Mouse (Mus musculus) midbrain, embryonic 13.5 days (tissue): ENCODE results near the gene Pih1d2. TPM values are rescaled to one million over a fixed set of nuclear protein-coding genes. Genes with fewer than 3 reads are reported as not detected.

Source experiments
- ATAC-seq: fragments of 200-750 bp; cut with Nextera tagmentation; 2 replicates; pipeline ENCODE4 v1.8.0; 2017; ENCODE audit warnings: mild to moderate bottlenecking, moderate TSS enrichment, moderate library complexity
- H3K27ac ChIP-seq: fragments of 300-500 bp; sonication (generic); 2 replicates; pipeline ENCODE4 v1.5.1; 2015; ENCODE audit warnings: inconsistent platforms, mild to moderate bottlenecking, moderate library complexity
- H3K27me3 ChIP-seq: fragments of 300-500 bp; sonication (generic); 2 replicates; pipeline ENCODE4 v1.6.1; 2015; ENCODE audit warnings: mild to moderate bottlenecking, inconsistent platforms
- H3K36me3 ChIP-seq: fragments of 300-500 bp; sonication (generic); 2 replicates; pipeline ENCODE4 v1.6.1; 2015; ENCODE audit warnings: mild to moderate bottlenecking, inconsistent platforms
- H3K4me1 ChIP-seq: fragments of 300-500 bp; sonication (generic); replicated peaks from 2 replicates; pipeline ENCODE4 v1.6.1; 2015; ENCODE audit warnings: inconsistent platforms
- H3K4me2 ChIP-seq: fragments of 300-500 bp; sonication (generic); replicated peaks from 2 replicates; pipeline ENCODE4 v1.6.1; 2015; ENCODE audit warnings: moderate library complexity, mild to moderate bottlenecking, inconsistent platforms
- H3K4me3 ChIP-seq: fragments of 300-500 bp; sonication (generic); replicated peaks from 2 replicates; pipeline ENCODE4 v1.5.1; 2015; ENCODE audit warnings: mild to moderate bottlenecking, inconsistent platforms
- H3K9ac ChIP-seq: fragments of 300-500 bp; sonication (generic); replicated peaks from 2 replicates; pipeline ENCODE4 v1.6.1; 2015; ENCODE audit warnings: mild to moderate bottlenecking, inconsistent platforms
- H3K9me3 ChIP-seq: fragments of 300-500 bp; sonication (generic); 2 replicates; pipeline ENCODE4 v1.6.1; 2016; ENCODE audit warnings: mild to moderate bottlenecking, inconsistent platforms
- WGBS: fragments of 180-500 bp; shearing (Covaris S2); methylation state at CpG from one replicate; pipeline ENCODE4 v1.1.7; 2015; 5-methylcytosine and 5-hydroxymethylcytosine counted together
- polyA plus RNA-seq: library from polyadenylated mRNA; unstranded; fragments of >200 nt; fragmentation: Nextera tagmentation; extraction: Ambion mirVana; gene quantifications from 2 replicates; pipeline ENCODE4 v1.2.1, GENCODE M21; 2015

Gene Pih1d2
- 5.5 and 6.5 TPM in 2 replicates for polyA plus RNA-seq

- Histone ChIP-seq H3K27me3 (no peaks in the 10 kb centered on the region), H3K4me2 (peak within 1 kb of the TSS; percentile 95), H3K9me3 (no peaks in the 10 kb centered on the region), H3K36me3 (peaks cover 33% of the 10 kb centered on the region), H3K9ac (peak within 1 kb of the TSS; percentile 94), H3K4me1 (peaks cover 26% of the 10 kb centered on the region), H3K4me3 (peak within 1 kb of the TSS; percentile 100), H3K27ac (peak within 1 kb of the TSS; percentile 95)
- ATAC-seq, result peak; percentile 97
- under 1% methylated on average over 64 of the region's 81 CpGs for WGBS
These were observed at the start of gene Pih1d2, which contains the start of gene Nkapd1 for GRCm38 (mm10) chr9:50616766-50617603. Gene Pih1d2 (plus strand): TSS chr9:50617321. Gene Nkapd1 (minus strand): TSS chr9:50617464.

- Histone ChIP-seq H3K4me1 (no peaks in the 10 kb centered on the region), H3K9me3 (no peaks in the 10 kb centered on the region), H3K9ac (no peak overlapping the region), H3K36me3 (no peaks in the 10 kb centered on the region), H3K4me2 (no peak overlapping the region), H3K4me3 (no peak overlapping the region), H3K27me3 (no peaks in the 10 kb centered on the region), H3K27ac (no peak overlapping the region)
- WGBS, result 88% methylated on average over 4 of the region's 4 CpGs
- no peak for ATAC-seq
These were observed 49.7 kb upstream of the Pih1d2 start for GRCm38 (mm10) chr9:50567372-50567771.

- Histone ChIP-seq H3K4me2 (no peak overlapping the region), H3K36me3 (no peaks in the 10 kb centered on the region), H3K9me3 (no peaks in the 10 kb centered on the region), H3K9ac (no peak overlapping the region), H3K4me1 (no peaks in the 10 kb centered on the region), H3K4me3 (no peak overlapping the region), H3K27me3 (no peaks in the 10 kb centered on the region), H3K27ac (no peak overlapping the region)
- 84% methylated on average over 2 of the region's 2 CpGs for WGBS
- no peak for ATAC-seq
These were observed 49.2 kb upstream of the Pih1d2 start for GRCm38 (mm10) chr9:50567881-50568280.

- Histone ChIP-seq H3K4me3 (no peak overlapping the region), H3K27me3 (no peaks in the 10 kb centered on the region), H3K4me2 (no peak overlapping the region), H3K4me1 (no peaks in the 10 kb centered on the region), H3K9ac (no peak overlapping the region), H3K27ac (no peak overlapping the region), H3K36me3 (no peaks in the 10 kb centered on the region), H3K9me3 (no peaks in the 10 kb centered on the region)
- ATAC-seq, result no peak
- 83% methylated on average over 10 of the region's 10 CpGs for WGBS
These were observed 47.3 kb upstream of the Pih1d2 start for GRCm38 (mm10) chr9:50569599-50570525.

- Histone ChIP-seq H3K9ac (no peak overlapping the region), H3K27ac (no peak overlapping the region), H3K4me1 (0 out of 2 replicates have a peak, but pooled peaks cover 3% of the 10 kb centered on the region), H3K4me2 (no peak overlapping the region), H3K36me3 (no peaks in the 10 kb centered on the region), H3K4me3 (no peak overlapping the region), H3K27me3 (no peaks in the 10 kb centered on the region), H3K9me3 (no peaks in the 10 kb centered on the region)
- 16% methylated on average over 4 of the region's 4 CpGs for WGBS
- no peak for ATAC-seq
These were observed 36.8 kb upstream of the Pih1d2 start for GRCm38 (mm10) chr9:50580370-50580769.

GRCm38 (mm10) chr9:50585145-50585818 is 31.8 kb upstream of the Pih1d2 start:
- Histone ChIP-seq H3K27ac (no peak overlapping the region), H3K9me3 (no peaks in the 10 kb centered on the region), H3K9ac (no peak overlapping the region), H3K4me3 (no peak overlapping the region), H3K4me1 (0 out of 2 replicates have a peak, but pooled peaks cover 3% of the 10 kb centered on the region), H3K27me3 (no peaks in the 10 kb centered on the region), H3K4me2 (no peak overlapping the region), H3K36me3 (no peaks in the 10 kb centered on the region)
- 87% methylated on average over 6 of the region's 6 CpGs for WGBS
- ATAC-seq, result no peak

- no peaks in the 10 kb centered on the region for H3K27me3 ChIP-seq
- no peak overlapping the region for H3K4me3 ChIP-seq
- H3K9me3 ChIP-seq, result no peaks in the 10 kb centered on the region
- WGBS, result 77% methylated on average over 4 of the region's 4 CpGs
- H3K36me3 ChIP-seq, result no peaks in the 10 kb centered on the region
- H3K9ac ChIP-seq, result no peak overlapping the region
- H3K4me2 ChIP-seq, result no peak overlapping the region
- no peaks in the 10 kb centered on the region for H3K4me1 ChIP-seq
- ATAC-seq, result no peak
- H3K27ac ChIP-seq, result no peak overlapping the region
These were observed 30.2 kb upstream of the Pih1d2 start for GRCm38 (mm10) chr9:50586955-50587354.

- no peak for ATAC-seq
- Histone ChIP-seq H3K4me2 (no peak overlapping the region), H3K4me3 (no peak overlapping the region), H3K36me3 (peaks cover 12% of the 10 kb centered on the region), H3K9me3 (no peaks in the 10 kb centered on the region), H3K9ac (no peak overlapping the region), H3K4me1 (no peaks in the 10 kb centered on the region), H3K27me3 (no peaks in the 10 kb centered on the region), H3K27ac (no peak overlapping the region)
- WGBS, result 83% methylated on average over 10 of the region's 10 CpGs
These were observed 26.1 kb upstream of the Pih1d2 start for GRCm38 (mm10) chr9:50590856-50591518.

- whole genome bisulfite sequencing, result 91% methylated on average over 9 of the region's 9 CpGs
- Histone ChIP-seq H3K4me1 (no peaks in the 10 kb centered on the region), H3K4me2 (no peak overlapping the region), H3K27me3 (no peaks in the 10 kb centered on the region), H3K36me3 (peaks cover 30% of the 10 kb centered on the region), H3K4me3 (no peak overlapping the region), H3K9me3 (no peaks in the 10 kb centered on the region), H3K27ac (no peak overlapping the region), H3K9ac (no peak overlapping the region)
- no peak for ATAC-seq
These were observed 24.2 kb upstream of the Pih1d2 start for GRCm38 (mm10) chr9:50592955-50593354.

GRCm38 (mm10) chr9:50593544-50593943 is 23.6 kb upstream of the Pih1d2 start:
- H3K36me3 ChIP-seq, result peaks cover 36% of the 10 kb centered on the region
- H3K4me1 ChIP-seq, result no peaks in the 10 kb centered on the region
- no peak overlapping the region for H3K27ac ChIP-seq
- H3K9ac ChIP-seq, result no peak overlapping the region
- H3K4me2 ChIP-seq, result no peak overlapping the region
- H3K9me3 ChIP-seq, result no peaks in the 10 kb centered on the region
- 86% methylated on average over 3 of the region's 3 CpGs for WGBS
- no peak overlapping the region for H3K4me3 ChIP-seq
- no peak for ATAC-seq
- H3K27me3 ChIP-seq, result no peaks in the 10 kb centered on the region

- Histone ChIP-seq H3K9me3 (no peaks in the 10 kb centered on the region), H3K27ac (no peak overlapping the region), H3K4me1 (no peaks in the 10 kb centered on the region), H3K36me3 (peaks cover 49% of the 10 kb centered on the region), H3K4me2 (no peak overlapping the region), H3K9ac (no peak overlapping the region), H3K27me3 (no peaks in the 10 kb centered on the region), H3K4me3 (no peak overlapping the region)
- no peak for ATAC-seq
- 82% methylated on average over 12 of the region's 12 CpGs for WGBS
These were observed 22.2 kb upstream of the Pih1d2 start for GRCm38 (mm10) chr9:50594794-50595417.
